Mouse (Mus musculus): Measurements from ENCODE around the gene Fcf1.
A peak's percentile ranks its signal among the peaks of the same experiment; 100 is the strongest.

Fcf1 gene

DNA sequence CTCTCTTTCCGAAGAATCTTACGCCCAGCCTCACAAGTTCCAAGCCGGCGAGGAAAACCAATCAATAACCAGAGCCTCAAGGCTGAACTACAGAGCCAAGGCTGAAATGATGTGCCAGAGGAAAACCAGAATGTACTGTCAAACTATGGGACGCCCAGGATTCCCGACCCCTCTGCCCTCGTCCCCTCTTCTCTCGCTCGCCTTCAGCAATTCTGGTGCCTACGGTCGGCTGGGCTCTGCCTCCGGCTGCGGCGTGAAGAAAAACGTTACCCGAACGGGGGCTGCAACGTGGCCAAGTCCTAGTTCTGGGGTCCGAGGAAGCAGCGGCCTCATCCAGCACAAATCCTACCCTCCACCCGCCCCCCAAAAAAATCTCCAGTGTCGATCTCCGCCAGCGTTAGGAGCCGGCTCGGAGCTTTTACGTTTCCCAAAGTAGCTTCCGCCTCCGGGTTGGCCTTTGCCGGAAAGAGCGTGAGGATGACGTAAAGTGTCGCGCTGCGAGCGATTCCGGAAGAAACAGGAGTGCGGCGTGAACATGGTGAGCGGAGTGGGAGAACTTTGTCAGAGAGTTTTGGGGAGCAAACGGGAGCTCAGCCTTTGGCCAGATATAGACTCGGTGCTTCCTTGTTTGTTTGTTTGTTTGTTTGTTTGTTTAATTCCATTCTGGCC lies at the start of gene Fcf1, which contains the start of gene Arel1:
Gene Fcf1, plus strand, starts transcription at position 470 of the 669 bp plus-strand sequence.
Gene Arel1, minus strand, starts transcription at position 473 of the 669 bp plus-strand sequence.
- DNase-seq (ENCODE audit: low spot score in 2 of 2), result peak; percentile 79 to 86

DNA sequence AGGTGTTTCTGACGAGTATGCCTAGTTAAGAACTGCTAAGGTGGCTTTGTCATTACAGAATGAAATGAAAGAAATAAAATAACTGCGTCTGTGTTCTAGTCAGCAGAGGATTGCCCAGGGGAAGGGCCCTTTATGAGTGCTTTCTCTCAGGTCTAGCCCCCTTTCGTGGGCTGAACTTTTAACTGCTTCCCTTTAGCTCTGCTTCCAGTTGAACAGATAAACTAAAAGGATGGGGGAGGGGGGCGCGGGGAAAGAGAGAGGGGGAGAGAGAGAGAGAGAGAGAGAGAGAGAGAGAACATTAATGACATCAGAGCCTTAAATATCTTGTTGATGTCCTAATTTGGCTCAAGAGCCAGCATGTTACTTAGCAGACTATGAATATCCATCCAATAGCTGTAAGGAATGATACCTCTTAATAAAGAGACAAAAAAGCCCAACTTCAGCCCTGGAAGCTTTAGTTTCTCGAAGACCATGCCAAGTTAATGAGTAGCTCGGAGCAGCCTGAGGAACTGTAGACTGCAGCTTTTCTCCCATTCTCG lies 48.7 kb upstream of the Fcf1 start:
- no peak for DNase-seq (ENCODE audit: low spot score in 2 of 2)

- no peak for DNase-seq (ENCODE audit: low spot score in 2 of 2)
These were observed 46.4 kb upstream of the Fcf1 start for GRCm38 (mm10) chr12:84924324-84924723.

DNA sequence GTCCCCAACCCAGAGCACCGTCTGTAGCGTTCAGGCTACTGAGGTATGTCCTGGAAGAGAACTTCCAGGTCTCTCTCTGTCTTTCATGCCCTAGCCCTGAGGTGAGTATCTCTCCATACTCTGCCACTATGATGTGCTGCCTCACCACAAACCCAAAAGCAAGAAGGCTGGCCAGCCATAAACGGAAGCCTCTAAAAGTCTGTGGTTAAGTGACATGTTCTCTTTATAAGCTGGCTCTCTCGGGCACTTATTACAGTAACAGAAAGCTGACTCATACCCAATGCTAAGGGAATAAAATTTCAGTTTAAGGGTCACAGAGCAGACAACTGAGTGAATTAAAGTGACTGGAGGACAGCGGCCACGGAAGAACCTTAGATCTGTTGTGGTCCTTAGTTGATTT lies 44.2 kb upstream of the Fcf1 start:
- no peak for DNase-seq (ENCODE audit: low spot score in 2 of 2)

DNA sequence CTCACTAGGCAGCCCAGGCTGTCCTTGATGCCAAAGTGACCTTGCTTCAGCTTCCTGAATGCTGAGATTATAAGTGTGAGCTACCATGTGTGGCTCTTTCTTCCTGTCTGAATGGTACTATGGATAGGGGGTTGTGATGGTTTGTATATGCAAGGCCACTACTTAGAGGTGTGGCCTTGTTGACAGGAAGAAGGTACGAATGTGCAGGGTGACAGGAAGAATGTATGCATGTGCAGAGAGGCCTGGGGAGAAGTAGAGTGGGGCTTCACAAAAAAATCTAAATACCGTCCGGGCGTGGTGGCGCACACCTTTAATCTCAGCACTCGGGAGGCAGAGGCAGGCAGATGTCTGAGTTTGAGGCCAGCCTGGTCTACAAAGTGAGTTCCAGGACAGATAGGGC lies 38.5 kb upstream of the Fcf1 start:
- no peak for DNase-seq (ENCODE audit: low spot score in 2 of 2)

DNA sequence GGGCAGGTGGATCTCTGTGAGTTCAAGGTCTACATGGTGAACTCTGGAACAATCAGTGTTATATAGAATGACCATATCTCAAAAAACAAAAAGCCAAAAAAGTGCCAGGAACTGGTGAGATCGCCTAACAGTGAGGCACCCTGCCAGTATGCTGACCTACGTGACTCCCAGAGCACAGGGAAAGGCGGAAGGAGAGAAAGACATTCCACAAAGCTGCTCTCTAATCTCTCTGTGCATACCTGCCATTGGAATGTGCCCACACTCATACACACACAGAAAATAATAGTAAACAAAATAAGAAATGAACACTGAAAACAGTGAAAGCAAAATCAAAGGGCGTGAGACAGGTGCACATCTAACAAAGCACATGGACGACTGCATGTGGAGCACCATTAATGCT lies 35.4 kb upstream of the Fcf1 start:
- DNase-seq (ENCODE audit: low spot score in 2 of 2), result no peak

DNA sequence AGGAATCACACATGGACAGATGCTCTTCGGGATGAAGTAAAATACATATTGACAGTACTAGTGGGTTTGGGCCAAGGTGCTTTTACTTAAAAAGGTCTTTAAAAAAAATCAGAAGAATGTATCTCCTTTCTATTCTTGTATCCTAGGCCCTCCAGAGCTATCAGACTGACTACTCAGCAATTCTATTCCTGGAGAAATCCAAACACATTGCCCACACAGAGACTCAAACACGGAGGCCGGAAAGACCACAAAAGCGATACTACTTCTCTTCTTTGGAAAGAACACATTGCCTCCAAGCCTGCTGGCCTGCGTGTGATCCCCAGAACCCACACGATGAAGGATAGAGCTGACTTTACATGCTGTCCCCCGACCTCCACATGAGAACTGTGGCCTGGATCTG lies 31.6 kb upstream of the Fcf1 start:
- no peak for DNase-seq (ENCODE audit: low spot score in 2 of 2)

DNA sequence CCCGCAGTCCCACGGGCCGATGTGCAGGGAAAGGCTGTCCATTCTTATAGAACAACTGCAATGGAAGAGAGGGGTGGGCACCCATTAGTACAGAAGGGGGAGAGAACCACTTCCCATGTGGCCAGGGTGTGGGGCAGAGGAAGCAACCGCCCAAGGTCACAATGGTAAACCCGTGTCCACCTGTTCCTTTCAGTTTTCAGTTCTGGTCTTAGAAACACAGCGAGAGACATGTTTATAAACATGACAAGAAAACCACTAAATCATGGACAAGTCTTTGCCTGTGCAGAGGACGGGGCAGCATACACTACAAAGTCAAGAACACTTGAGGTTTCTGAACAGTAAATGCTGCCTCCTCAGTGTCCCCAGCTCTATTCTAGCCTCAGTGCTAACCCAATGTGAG lies 30.4 kb upstream of the Fcf1 start:
- no peak for DNase-seq (ENCODE audit: low spot score in 2 of 2)

GRCm38 (mm10) chr12:84941717-84942116 lies 29.0 kb upstream of the Fcf1 start:
- DNase-seq (ENCODE audit: low spot score in 2 of 2), result no peak

DNA sequence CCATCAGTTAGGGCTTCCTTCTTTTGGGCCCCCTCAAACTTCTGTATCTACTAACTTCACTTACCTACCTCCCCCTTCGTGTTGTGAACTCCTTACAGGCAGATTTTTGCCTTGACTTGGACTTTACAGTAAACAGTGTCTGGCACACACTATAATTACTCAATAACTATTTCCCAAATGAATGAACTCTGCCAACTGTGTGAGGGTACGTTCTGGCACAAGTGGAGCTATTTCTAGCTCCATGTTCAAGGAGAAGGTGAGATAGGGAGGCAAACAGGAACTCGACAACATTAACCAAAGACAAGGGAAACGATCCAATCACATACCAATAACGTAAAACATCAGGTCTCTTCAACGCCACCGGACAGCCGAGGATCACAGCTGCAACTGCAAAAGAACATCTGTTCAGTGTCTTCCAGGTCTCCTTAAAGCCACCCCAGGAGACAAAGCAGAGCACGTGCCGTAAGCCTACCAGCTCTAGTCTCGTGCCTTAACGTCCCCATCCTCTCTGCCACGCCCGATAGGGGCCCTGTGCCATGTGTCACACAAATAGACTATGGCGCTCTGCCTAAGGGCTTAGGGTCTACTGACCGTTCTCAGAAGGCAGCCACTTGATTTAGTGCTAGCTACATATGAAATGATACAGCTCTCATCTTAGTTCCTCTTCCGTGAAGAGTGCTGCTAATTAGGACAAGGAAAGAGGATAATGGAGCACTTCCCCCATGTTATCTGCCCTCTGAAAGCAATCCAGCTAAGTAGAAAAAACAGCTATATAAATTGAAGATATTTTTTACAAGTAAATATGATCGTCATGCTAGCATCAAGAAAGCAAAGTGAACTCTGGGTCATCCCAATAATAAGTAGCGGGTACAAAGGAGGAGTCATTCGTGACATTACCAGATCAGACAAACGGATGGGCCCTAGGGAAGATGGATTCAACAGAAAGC lies 27.4 kb upstream of the Fcf1 start:
- no peak for DNase-seq (ENCODE audit: low spot score in 2 of 2)

DNA sequence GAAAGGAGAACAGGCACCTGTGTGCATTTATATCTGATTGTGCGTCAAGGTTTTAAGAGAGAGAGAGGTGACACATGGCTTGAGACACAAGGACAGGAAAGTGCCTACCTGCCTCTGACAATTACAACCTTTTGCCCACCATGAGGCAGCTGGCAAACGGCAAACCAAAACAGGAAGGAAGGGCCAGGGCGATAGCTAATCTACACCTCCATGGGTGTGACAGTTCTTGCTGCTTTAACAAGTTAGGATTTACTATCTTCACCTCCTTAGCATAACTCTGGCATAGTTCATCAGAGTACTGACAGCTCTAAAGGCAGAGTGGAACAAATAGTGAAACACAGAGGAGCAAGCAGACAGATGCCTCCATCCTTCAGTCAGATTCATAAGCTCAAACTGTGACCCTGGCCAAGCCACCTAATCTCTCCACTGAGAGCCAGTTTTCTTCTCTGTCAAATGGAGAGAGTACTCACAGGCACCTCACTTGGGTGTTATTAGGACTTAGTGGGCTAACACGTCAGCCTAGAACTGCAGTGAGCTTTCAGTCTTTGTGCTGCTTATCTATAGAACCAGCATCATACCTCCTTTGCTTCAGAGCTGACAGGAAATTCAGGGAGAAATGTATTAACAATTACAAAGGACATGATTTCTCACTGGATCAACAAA lies 26.4 kb upstream of the Fcf1 start:
- DNase-seq (ENCODE audit: low spot score in 2 of 2), result no peak

- no peak for DNase-seq (ENCODE audit: low spot score in 2 of 2)
These were observed 25.7 kb upstream of the Fcf1 start for GRCm38 (mm10) chr12:84944813-84945553.

- no peak for DNase-seq (ENCODE audit: low spot score in 2 of 2)
These were observed 22.7 kb upstream of the Fcf1 start for GRCm38 (mm10) chr12:84947894-84948583.

- DNase-seq (ENCODE audit: low spot score in 2 of 2), result no peak
These were observed 22.0 kb upstream of the Fcf1 start for GRCm38 (mm10) chr12:84948584-84949285.

GRCm38 (mm10) chr12:84950763-84951162 lies 19.9 kb upstream of the Fcf1 start:
- DNase-seq (ENCODE audit: low spot score in 2 of 2), result no peak

DNA sequence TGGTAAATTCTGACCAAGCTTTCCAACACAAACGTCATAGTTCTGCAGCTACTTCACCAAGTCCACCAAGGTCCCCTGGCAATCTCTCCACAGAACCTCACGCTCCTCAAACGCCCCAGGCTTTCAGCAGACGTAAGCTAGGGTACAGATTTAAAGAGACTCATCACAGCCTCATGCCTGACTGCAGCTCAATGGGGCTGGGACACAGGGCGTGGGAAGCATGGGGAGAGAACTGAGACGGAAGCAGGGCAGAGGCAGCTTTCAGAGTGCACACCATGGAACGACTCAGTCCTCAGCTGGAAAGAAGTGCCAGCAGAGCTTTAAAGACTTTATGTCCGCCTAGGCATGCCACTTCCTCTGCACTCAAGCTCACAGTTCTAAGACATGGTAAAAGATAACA lies 19.2 kb upstream of the Fcf1 start:
- no peak for DNase-seq (ENCODE audit: low spot score in 2 of 2)

DNA sequence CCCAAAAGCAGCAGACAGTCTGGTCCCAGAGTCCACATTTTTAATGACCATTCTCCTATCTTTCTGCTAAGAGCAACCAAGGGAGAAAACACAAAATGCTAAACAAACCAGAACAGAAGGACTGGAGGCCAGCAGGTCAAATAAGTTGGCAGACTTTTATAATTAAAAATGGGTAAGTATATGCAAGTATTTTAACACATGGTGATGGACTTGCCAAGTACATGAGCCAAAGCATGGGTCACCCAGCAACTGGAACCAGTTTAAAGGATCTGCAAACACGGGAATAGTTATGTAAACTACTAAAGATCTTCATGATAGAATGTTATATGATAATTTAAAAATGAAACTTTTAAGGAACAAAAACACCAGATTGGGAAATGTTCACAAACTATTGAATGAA lies 18.3 kb upstream of the Fcf1 start:
- DNase-seq (ENCODE audit: low spot score in 2 of 2), result no peak

DNA sequence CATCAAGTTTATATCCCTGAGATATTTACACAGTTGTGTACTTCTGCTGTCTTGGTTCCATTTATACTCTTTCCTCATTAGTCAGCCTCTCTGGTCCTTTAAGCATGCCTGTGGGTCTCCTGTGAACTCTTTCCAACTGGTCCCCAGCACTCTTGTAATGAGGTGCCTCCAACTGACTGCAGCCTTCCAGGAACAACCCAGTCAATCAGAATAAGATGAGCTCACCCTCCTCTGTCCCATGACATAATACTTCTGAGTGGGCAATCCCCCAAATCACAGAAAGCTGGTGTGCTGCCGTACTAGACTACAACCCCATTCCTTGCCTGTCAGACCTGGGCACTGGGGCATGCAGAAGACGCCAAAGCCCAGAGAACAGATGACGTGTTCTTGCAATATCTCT lies 14.4 kb upstream of the Fcf1 start:
- DNase-seq (ENCODE audit: low spot score in 2 of 2), result no peak

GRCm38 (mm10) chr12:84958794-84959356 lies 11.8 kb upstream of the Fcf1 start:
- no peak for DNase-seq (ENCODE audit: low spot score in 2 of 2)

- peak; percentile 6 to 20 for DNase-seq (ENCODE audit: low spot score in 2 of 2)
These were observed 8.1 kb upstream of the Fcf1 start for GRCm38 (mm10) chr12:84962606-84963005.
